Mouse (Mus musculus): ENCODE data around the gene Wbp1l.

Gene Wbp1l

DNA sequence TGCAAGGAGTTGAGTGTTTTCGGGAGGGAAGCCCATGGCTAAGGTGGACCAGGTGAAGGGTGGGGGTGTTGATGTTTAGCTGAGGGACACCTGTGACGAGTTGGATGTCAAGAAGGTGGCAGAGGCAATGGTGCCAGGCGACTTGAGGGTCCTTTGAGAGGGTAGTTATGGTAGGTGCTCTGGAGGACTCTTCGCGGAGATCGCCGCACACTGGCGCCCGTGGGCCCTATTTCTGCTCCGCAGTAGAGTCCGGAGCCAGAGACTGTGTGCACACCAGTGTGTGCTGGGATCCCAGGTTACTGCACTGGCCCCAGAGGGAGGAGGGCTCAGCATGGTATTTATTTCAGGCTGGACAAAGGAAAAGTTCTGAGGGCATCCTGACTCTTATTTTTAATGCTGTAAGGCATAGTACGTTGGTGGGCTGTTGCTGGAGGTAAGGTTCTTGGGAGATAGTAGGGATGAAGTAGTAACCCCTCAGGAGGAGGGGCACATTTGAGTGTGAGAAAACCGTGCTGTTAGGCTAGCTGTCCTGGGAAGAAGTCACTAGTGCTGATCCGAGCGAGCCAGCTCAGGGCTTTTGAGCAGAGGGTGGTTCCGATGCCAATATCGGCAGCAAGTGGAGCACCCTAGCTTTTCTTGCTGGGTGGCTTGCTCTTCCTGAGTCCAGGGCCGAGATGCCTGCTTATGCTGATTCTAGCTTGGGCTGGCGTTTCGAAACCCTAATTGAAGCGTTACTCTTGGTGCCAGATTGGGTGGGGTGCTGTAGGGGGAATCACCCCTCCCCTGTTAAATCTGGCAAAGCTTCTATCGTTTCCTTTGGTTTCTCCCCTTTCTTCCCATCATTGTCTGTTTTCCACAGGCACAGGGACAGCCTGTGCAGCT, 732 bp downstream of the Wbp1l start:
- DNase-seq (ENCODE audit: low read depth, low spot score) = no peak

DNA sequence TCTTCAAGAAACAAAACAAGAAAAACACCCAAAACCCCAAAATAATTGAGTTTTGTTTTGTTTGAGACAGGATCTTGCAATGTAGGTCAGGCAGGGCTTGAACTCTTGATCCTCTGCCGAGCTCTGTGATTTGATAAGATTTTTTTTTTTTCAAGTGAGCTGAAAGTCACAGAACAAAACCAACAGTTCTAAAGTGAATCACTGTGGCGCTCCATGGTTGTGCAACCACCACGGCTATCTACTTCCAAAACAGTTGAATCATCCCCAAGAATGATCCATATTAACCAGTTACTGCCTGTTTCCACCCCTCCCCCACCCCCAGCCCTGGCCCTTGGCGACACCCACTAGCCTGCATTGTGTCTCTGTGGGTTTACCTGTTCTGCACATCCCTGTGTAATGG, 1.5 kb downstream of the Wbp1l start:
- DNase-seq (ENCODE audit: low read depth, low spot score) = no peak

DNA sequence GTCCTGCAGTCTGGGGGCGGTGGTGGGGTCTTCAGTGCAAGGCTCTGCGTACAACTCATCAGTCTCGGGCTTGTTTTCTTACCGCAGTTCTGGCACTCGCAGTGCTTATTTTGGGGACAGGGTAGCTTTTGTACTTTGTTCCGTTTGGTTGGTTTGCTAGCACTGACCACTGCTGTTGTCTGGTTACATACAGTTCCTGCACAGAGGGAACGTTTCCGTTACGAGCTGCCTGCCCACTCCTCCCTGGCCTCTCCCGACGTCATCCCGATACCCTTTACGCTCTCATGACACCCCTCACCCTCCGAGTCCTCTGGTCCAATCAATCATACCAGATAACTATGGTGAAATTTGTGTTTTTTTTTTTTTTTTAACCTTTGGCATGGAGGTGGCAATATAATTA, 2.6 kb downstream of the Wbp1l start:
- DNase-seq (ENCODE audit: low read depth, low spot score) = no peak

DNA sequence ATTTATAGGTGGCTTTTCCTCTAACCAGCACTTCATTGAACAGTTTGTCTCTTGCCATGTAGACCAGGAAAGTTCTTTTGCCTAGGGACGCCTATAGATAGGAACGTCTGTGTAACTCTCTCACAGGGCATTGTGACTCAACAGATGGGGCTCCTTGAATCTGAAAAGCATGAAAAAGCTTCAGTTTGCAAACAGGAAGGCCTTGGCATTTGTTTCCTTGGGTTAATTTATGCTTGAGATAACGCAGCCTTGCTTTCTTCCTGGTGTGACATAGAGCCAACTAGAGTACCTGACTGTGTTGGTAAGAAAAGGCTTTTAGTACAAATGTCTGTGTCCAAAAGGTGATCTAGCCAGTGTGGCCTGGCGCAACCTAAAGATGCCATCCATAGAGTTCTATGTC, 3.5 kb downstream of the Wbp1l start:
- DNase-seq (ENCODE audit: low read depth, low spot score) = no peak

DNA sequence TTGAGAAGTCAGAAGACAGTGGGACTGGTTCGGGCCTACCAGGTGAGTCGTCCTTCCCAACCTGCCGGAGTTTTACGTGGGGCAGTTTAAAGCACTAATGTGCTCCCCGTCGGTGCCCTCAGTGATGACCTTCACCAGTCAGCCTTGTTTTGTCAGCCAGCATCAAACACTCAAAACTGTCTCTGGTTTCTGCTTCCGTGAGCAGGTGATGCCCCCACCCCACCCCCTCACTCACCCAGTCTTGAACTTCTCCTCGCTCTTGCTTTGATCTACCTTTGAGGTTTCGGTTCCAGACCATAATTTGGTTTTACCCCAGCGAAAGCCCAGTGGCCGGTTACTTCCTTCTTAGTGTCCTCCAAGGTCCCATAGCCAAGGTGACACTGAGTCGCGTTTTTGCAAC, 7.8 kb downstream of the Wbp1l start:
- no peak for DNase-seq (ENCODE audit: low read depth, low spot score)

DNA sequence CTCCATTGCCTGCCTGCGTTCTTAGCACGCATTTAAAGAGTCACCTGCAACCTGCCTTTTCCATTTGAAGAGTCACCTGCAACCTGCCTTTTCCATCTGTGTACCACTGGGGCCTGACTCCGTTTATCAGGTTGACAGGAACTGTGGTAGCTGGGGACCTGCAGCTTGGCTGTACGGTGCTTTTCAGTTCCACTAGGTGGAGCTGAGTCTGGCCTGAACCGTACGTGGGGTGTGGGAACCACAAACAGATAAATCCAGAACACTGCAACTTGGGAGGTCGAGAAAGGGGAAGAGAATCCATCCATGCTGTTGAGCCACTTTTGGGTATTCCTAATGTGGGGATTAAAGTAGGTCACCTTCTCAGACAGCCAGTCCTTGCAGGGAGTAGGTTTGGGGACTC, 8.5 kb downstream of the Wbp1l start:
- no peak for DNase-seq (ENCODE audit: low read depth, low spot score)

DNA sequence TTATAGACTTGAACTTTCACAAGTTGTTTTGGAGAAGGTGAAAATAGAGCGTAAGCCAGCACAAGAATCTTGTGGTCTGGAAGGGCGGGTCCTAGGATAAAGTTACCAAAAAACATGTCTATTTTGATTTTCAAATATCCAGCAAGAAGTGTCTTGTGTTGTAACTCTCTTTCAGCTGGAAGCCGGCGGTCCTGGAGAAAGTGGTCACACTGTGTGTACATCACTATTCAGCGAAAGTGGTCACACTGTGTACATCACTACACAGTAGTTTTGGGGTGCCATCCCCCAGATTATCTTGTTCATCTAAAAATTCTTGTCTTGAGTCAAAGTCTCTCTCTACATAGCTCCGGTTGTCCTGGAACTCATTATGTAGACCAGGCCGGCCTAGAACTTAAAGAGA, 9.3 kb downstream of the Wbp1l start:
- no peak for DNase-seq (ENCODE audit: low read depth, low spot score)

DNA sequence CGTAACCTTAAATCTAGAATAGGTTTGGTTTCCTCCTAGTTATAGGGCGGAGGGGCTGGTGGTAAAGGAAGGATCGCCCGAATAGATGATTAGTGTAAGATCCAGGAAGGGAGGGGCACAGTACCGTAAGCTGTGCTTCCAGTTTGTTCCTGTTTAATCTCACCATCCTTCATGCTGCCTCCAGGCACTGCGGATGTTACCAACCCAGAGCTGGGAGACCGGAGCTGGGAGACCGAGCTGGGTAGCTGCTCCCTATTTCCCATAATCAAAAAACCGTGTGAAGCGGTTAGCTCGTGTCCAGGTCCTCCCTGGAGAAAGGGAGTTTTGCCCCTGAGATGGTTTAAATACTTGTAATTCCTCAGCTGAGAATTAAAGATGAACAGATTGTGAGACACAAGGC, 17.5 kb downstream of the Wbp1l start:
- no peak for DNase-seq (ENCODE audit: low read depth, low spot score)

DNA sequence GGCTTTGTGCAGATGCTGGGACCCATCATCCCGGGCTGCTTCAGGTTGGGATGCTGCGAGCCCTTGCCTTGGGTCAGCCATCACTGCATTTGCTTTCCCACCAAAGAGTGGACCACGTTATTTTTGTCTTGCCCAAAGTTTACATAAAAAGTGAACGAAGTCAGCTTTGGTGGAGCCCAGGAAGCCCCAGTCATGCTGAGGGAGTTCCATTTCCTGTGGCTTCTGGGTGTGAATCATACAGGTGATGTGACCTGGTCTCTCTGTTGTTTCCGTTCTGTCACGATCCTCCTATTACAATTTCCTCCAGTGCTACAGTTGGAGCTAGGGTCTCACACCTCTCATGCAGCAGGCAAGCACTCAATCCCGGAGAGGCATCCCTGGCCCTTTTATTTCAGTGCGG, 18.5 kb downstream of the Wbp1l start:
- DNase-seq (ENCODE audit: low read depth, low spot score) = no peak

DNA sequence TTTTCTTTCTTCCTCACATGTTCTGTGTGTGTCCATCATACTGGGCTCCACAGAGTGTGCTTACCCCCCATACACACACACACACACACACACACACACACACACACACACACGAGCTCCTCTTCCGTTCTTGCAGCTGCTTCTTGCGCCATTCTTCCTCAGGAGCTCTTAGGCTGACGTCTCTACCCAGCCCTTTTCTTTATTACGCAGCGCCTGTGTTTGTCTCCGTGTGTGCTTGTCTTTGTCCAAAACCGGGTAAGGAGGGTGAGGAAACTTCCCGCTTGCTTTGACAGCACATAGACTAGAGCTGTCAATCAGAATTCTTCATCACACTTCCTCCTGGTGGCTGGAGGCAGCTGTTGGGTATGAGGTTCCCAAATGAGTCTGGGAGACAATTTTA, 19.4 kb downstream of the Wbp1l start:
- DNase-seq (ENCODE audit: low read depth, low spot score) = no peak

DNA sequence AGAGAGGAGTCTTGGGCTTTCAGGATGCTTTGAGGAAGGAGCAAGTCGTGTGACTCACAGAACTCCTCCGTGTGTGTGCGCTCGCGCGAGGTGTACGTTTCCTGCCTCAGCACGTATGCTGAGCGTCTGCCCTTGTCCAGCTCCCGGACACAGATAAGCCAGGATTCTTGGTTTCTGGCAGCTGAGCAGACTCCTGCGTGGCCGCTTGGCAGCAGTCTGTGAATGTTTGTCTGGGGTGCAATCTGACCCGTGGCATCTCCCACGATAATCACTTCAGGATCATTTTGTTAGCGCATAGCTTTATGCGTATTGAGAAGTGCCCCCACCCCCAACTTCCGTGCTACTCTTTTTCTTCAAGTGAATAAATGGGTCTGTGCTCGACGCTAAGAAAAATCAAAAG, 20.1 kb downstream of the Wbp1l start:
- DNase-seq (ENCODE audit: low read depth, low spot score) = no peak

DNA sequence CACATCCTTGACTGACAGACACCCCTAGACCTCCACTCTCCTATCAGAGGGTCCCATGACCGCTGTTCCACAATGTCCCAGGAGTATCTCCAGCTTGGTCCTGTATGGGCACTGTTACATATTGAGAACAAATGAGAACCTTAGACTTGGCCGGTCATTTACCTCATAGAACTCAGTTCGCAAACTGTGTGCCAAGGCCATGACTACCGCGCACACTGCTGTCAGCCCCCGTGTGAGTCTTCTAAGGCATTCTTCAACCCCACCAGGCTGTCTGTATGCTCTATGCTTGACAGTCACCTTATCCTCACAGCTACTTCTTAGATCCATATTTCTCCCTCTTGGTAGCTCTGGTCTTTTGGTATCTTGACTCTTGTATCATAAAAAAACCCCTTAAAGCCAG, 20.6 kb downstream of the Wbp1l start:
- DNase-seq (ENCODE audit: low read depth, low spot score) = no peak

DNA sequence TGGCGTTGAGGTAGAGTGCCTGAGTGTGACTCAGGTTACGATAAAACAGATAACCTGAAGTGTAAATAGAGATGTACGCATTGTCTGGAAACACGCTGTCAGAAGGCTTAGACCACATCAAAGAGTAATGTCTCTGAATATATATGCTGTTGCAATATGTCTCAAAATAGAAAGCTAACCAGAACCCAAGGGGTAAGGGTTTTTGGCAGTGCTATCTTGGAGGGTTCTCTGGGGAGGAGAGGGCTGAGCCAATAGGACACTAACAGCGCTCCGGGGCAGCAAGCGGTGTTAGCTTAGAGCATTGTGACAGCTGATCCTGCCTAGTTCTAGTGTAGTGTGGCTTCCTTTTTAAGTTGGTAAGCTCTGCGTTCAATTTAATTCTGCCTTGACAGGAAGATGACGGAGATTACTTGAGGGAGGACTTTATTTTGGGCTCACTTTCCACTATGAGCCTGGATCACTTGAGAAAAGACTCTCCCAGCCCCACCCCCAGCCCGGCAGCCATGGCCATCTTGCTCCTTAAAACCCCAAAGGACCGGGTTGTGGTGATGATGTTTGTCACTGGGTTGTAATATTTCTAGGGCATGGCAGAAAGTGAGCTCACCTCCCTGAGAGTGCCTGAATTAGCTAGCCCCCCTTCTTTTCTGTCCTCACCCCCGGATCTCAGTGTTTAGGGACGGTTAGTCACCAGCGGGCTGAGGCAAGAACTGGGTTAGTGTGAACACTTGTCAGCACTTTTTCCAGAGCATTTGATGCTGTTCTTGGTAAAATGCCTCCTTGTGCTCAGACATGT, 21.3 kb downstream of the Wbp1l start:
- no peak for DNase-seq (ENCODE audit: low read depth, low spot score)

DNA sequence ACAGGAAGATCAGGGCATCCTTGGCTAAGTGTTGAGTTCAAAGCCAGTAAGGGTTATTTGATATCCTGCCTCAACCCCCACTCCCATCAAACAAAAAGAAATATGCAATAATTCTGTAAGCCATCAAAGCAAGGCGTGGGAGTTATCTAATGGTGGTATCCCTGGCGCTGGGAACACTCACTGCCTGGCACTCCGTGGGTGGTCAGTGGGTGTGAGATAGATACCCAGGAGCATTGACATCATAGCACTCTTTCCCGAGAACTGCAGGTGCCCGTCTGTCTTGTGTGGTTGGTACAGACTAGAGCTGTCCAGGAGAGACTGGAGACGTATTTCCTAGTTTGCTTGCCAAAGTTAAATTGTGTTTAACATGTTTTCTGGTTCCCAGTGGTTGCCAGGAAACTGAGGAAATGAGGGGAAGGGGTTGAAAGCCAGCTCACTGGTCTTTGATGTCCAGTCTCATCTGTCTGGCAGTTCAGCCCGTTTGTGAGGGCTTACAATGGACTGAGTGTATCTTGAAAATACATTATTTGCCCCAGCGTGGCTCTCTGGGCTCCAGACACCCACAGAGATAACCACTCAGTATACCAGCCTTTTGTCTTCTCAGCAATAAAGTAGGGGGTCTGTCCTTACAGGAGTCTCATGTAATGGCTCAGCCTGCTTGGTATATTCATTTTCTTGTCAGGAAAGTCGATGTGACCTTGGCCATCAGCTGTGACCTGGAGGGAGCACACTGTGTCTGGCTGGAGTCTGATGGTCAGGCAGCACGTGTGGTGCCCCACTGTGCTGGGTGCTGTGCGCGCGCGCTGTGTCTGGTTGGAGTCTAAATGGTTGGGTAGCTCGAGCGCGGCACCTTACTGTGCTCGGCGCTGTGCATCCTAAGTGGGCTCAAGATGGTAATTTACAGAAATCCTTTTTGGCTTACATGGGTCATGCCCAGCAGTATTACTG, 22.6 kb downstream of the Wbp1l start:
- no peak for DNase-seq (ENCODE audit: low read depth, low spot score)

DNA sequence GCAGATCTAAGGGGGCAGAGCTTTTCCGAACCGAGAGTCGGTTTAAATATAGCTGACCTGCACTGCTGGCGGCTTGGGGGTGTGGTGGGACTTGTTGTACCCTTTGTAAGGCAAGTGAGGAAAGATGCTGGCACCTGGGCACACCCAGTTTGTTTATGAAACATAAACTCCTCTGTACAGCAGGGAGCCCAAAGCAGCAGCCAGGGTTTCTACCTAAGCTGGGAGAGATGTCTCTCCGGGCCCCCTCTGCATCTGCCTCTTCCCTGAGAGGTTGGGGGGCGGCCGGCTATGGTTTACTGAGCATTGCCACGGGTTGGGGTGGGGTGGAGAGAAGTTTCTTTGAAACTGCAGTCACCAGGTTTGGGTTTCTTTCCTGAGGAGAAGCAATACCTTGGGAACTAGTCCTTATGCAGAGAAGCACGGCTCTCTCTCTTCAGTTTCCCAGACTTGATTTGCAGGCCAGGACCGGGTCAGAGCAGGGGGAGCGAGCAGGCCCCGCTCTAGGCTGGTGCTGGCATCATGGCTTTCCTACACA, 23.8 kb downstream of the Wbp1l start:
- DNase-seq (ENCODE audit: low read depth, low spot score) = no peak

DNA sequence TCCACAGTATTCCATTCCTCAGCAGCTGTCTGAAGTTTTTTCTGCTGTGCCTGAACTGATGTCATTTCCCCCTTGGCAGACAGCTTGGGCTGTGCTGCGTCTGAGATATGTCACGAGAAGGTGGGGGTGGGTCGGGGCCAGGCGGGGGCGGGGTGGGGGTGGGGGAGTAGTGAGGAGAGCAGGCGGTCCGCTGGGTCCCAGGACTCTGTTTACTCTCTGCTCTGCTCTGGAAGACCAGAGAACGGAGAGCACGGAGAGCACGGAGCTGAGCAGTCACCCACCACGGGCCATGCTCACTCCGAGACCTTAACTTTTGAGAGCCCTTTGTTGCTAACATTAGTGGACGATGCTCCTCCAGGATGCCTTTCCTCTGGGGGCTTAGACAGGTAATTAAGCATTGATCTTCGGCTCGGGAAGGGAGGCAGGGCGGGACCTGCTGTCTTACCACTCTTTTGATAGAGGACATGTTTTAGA, 24.3 kb downstream of the Wbp1l start:
- DNase-seq (ENCODE audit: low read depth, low spot score) = peak; percentile 70

DNA sequence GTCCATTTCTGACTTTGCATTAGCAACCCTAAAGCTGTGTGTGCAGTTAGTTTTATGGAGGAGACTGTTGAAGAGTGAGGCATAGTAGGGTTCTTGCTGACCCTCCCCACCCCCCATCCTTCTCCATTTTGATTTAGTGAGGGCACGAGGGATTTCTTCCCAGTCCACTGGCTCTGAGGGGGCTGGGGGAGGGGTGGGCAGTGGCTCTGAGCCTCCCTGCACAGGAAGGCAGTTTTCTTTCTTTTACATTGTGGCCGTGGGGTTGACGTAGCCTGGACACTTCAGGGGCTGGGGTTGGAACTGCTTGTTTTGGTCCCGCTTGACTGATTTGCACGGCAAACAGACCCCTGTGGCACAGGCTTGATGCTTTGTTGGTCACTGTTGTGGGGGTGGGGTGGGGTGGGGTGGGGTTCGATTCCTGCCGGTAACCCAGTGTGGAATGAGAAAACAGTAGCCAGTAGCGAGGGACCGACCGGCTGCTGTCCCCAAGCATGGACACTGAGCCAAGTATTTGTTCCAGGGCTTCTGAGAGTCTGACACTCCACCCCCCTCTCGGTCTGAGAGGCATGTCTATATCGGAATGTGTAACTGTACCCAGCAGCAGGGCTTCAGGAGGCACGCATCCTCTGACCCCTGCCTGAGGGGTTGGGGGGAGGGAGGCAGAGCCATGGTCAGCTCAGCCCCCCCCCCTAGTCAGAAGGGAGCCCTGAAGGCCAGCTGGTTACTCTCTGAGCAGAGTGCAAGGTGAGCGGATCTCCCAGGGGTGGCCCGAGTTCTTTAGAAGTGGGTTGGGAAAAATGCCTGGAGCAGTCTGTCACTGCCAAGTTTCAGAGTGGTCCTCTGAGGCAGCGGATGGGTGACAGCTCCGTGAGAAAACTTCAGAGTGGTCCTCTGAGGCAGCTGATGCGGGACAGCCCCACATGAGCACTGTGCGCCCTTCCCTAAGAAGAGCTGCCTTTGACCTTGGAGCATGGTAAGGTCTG, 25.2 kb downstream of the Wbp1l start:
- peak; percentile 75 for DNase-seq (ENCODE audit: low read depth, low spot score)

DNA sequence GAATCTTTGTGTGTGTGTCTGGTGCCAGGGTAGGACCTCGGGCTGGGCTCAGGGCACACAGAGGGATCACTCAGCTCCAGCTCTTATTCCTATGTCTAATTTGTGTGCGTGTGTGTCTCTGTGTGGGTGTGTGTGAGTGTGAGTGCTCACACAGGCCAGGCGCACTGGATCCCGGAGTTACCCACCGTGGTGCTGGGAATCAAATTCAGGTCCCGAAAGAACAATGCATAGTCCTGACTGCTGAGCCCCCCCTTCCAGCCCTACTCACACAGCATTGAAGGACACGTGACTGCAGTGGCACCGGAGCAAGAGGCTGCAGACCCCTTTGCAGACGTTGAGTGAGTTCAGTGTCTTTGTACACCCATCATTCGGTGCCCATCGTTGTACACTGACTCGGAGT, 26.1 kb downstream of the Wbp1l start:
- DNase-seq (ENCODE audit: low read depth, low spot score) = no peak

DNA sequence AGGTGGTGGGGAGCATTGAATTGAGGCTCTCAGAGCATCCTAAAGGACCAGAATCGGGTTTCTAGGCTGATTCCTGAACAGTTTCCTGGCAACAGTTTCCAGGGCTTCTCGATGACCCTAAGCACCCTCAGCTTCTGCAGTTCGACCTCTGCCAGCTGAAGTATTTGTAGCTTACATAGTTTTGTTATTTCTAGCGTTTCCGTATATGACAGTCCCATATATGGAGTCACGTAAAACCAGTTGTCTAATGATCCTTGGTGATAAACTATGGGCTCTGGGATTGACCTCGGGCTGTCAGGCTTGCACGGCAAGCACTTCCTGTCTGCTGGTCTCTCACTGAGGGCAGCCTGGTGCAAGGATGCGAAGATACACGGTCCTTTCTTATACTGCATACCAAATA, 26.6 kb downstream of the Wbp1l start:
- DNase-seq (ENCODE audit: low read depth, low spot score) = no peak

DNA sequence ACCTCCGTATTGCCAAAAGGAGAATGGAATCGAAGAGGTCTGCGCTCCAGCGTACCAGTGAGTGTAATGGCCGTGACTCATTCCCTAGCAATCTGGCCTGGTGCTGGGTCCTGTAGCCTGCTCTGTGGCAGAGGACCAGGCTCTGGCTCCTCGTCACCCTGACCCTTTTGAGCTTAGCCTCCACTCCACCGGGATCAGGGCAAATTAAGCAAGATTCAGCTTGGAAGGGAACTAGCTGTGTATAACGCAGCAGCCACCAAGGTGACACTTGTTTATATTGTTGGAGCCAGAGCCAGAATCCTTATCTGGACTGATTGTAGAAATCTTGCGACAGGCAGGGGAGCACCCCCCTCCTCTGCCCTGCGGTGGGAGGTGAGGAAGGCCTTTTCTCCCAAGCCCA, 29.5 kb downstream of the Wbp1l start:
- DNase-seq (ENCODE audit: low read depth, low spot score) = no peak

All from mesoderm, embryonic 11.5 days (tissue).